Mouse (Mus musculus): ENCODE measurements at regions not wholly inside any gene's neighbourhood (a gene's known extent, or its start where the extent isn't known, plus 50 kb on each side); places are given as distances from the start of the nearest gene placed in this dataset.

GRCm38 (mm10) chrX:61432276-61432675, 246.9 kb upstream of the Cdr1 start:
- H3K4me1 ChIP-seq: no peaks in the 10 kb centered on the region
- no peak overlapping the region for H3K27ac ChIP-seq (replicated peaks)
- no peak for ATAC-seq (ENCODE audit: low FRiP score, low read depth)
- no peaks in the 10 kb centered on the region for H3K9me3 ChIP-seq
- H3K4me3 ChIP-seq: no peak overlapping the region
- no peak overlapping the region for H3K4me2 ChIP-seq (replicated peaks)
- WGBS: 80% methylated on average over 1 of the region's 1 CpGs
- H3K36me3 ChIP-seq: no peaks in the 10 kb centered on the region
- no peak overlapping the region for H3K9ac ChIP-seq (replicated peaks)
- no peaks in the 10 kb centered on the region for H3K27me3 ChIP-seq

DNA sequence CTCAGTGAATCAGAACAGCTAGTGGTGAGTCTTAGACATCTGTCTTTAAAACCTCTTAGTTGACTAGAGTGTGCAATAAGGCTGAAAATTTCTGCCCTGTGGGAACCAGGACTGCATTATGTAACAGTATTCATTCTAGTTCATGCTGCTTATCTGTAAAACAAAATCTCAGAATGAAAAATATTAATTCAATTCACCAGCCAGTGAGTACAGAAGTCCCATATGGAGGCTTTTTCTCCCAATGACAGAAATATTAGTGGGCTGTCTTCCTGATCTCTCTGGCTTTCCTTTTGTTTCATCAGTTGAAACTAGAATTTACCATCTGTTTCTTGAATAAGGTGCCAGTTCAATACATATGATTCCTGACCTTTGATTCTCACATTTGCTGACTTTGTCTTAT, 240.0 kb upstream of the Cdr1 start:
- H3K4me1 ChIP-seq: no peaks in the 10 kb centered on the region
- H3K27me3 ChIP-seq: no peaks in the 10 kb centered on the region
- H3K4me2 ChIP-seq (replicated peaks): no peak overlapping the region
- no peak overlapping the region for H3K4me3 ChIP-seq
- no peak overlapping the region for H3K27ac ChIP-seq (replicated peaks)
- no peak overlapping the region for H3K9ac ChIP-seq (replicated peaks)
- ATAC-seq (ENCODE audit: low FRiP score, low read depth): no peak
- H3K9me3 ChIP-seq: no peaks in the 10 kb centered on the region
- H3K36me3 ChIP-seq: no peaks in the 10 kb centered on the region

DNA sequence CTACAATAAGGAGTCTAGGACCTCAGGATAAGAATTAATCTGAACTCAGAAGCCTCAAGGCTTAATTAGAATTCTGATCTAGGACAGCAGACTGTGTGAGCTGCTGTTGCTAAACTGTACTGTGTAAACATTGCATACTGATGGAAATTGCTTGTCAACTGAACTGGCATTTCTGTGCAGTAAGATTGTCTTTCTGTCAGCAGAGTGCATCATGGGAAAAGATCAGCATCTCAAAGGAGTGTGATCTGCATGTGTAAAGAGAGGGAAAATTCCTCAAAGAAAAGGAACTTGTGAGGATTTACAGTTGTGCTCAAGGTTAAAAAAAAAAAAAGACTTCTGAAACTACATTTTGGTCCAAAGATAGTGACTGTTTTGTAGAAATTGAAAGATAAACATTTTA, 207.8 kb upstream of the Cdr1 start:
- Histone ChIP-seq H3K4me1 (no peaks in the 10 kb centered on the region), H3K36me3 (no peaks in the 10 kb centered on the region), H3K4me2 (replicated peaks) (no peak overlapping the region), H3K4me3 (no peak overlapping the region), H3K9ac (replicated peaks) (no peak overlapping the region), H3K27ac (replicated peaks) (no peak overlapping the region), H3K9me3 (no peaks in the 10 kb centered on the region), H3K27me3 (no peaks in the 10 kb centered on the region)
- ATAC-seq (ENCODE audit: low FRiP score, low read depth): peak; percentile 73

- ATAC-seq (ENCODE audit: low FRiP score, low read depth): no peak
- H3K27me3 ChIP-seq: no peaks in the 10 kb centered on the region
- WGBS: 68% methylated on average over 3 of the region's 3 CpGs
- no peak overlapping the region for H3K4me2 ChIP-seq (replicated peaks)
- no peaks in the 10 kb centered on the region for H3K4me1 ChIP-seq
- H3K27ac ChIP-seq (replicated peaks): no peak overlapping the region
- H3K4me3 ChIP-seq: no peak overlapping the region
- no peaks in the 10 kb centered on the region for H3K36me3 ChIP-seq
- no peaks in the 10 kb centered on the region for H3K9me3 ChIP-seq
- no peak overlapping the region for H3K9ac ChIP-seq (replicated peaks)
Measured at GRCm38 (mm10) chrX:61391627-61392026, 206.3 kb upstream of the Cdr1 start.

Data from midbrain, embryonic 12.5 days (tissue).